Mouse (Mus musculus) cerebellum, adult 9-11 months (tissue): ENCODE measurements around the gene Arhgap32.
"Not testable (repeated sequence)": the region's sequence is repeated elsewhere in the genome, so short reads cannot be mapped to it uniquely, and the experiment has no call there.

Experiments
- DNase-seq: peaks from one replicate; pipeline ENCODE4 v3.0.0; 2022

Arhgap32 gene

DNA sequence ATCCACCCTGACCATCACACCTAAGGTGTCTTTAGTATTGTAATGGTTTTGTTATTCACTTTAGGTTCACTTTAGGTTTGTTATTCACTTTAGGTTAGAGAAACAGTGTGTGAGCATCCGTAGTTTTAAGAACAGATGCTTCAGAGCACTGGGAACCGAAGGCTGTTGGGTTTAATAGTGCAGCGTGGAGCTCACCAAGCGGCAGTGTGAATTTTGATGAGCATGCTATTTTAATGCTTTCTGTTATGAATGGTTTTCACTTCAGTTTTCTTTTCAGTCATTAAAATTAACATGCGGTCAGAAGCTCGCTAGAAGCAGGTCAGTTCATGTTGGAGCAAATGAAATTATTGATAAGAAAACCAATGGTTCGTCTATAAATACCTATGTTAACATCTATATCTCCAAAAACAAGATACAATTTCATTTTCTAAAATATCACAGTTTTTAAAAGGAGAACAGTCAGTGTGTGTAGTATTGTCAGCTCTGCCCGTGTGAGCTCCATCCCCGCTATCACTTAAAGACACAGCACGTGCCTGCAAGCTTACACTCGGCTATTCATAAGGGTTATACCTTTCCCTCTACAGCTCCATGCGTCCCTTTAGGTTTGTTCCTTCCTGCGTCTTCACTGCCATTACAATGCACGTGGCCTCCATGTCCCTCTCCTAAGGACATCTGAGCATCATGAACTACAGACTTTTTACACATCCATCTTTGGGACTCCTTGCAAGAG is 21.9 kb downstream of the Arhgap32 start:
- DNase-seq = no peak

DNA sequence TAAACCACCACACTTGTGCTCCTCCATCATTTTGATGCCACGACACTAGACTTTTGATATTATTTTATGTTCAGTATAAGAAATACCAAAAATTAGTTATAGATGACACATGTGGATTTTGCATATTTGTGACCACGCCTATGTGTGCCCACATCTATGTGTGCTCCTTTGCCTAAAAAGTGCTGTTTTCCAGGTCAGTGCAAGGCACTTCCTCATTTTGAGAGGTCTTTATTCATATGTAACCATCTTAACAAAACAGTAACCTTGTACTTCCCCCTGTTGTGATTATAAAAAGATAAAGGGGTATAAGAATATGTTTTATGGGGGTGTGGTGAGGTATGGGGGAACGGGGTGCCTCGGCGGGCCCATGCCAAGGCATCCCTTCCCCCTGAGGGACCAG is 22.7 kb downstream of the Arhgap32 start:
- no peak for DNase-seq

DNA sequence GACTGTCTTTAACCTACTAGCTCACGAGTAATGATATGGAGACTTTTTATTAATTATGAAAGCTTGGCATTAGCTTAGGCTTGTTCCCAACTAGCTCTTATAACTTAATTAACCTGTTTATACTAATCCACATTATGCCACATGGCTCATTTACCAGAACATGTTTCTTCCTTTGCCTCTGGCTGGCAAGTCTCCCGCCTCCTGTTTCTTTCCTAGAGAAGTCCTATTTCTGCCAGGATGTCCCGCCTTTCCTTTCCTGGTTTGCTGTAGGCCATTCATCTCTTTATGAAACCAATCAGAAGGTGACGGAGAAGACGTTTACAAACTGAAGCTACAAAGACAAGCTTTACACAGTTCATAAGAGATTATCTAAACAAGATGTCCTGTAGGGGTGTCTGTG is 23.7 kb downstream of the Arhgap32 start:
- no peak for DNase-seq

DNA sequence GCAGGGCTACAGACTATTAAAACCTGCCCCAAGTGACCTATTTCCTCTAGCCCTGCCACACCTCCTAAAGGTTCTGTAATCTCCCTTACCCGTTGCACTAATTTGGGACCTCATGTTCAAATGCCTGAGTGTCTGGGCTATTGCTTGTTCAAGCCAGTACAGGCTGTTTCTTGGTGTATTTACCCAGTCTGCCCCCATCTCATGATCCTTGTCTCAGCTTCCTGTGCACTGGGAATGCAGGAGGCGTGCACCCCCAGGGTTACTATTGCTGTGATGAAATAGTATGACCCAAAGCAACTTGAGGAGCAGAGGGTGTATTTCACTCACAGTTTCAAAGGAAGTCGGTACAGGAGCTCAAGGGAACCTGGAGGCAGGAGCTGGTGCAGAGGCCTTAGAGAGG is 26.9 kb downstream of the Arhgap32 start:
- no peak for DNase-seq

DNA sequence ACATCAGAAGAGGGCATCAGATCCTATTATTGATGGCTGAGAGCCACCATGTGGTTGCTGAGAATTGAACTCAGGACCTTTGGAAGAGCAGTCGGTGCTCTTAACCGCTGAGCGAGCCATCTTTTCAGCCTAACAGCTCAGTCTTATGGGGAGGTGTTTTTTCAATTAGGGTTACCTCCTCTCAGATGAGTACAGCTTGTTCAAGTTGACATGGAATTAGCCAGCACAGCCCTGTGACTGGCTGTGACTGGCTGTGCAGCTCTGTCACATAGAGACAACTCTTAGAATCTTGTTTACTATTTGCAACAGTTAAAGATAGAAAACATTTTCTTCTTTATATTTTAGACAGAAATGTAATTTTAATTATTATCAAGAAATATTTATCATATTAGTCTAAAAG is 27.5 kb downstream of the Arhgap32 start:
- no peak for DNase-seq

DNA sequence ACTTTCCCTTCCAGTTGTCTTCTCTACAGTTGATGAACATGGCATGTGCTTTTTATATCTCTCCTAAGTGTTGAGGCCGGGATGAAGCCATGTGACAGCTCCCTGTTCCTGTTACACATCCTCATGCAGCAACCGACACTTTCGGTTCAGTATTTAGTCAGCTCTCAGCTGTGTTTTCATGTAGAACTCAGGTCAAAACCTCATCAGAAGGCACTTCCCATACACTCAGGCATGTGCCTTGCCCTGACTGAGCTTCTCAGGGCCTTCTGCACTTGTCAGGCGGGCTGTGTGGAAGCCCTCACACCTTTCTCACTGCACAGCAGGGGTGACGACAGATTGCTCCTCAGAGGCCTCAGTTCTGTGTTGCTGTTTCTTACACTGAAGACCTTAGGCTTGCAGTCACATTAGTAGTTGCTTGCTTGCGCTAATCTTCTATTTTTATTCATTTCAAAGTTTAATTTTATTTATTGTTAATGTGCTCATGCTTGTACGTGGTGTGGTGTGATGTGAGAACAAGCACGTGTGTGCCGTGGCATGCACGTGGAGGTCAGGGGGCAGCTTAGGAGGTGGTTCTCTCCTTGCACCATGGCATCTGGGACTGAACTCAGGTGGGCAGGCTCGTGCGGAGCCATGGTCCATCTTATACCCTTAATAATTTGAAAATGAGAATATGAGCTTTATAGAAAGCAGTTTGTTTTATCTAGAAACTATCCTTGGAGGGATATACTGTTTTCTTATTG is 30.5 kb downstream of the Arhgap32 start:
- no peak for DNase-seq

DNA sequence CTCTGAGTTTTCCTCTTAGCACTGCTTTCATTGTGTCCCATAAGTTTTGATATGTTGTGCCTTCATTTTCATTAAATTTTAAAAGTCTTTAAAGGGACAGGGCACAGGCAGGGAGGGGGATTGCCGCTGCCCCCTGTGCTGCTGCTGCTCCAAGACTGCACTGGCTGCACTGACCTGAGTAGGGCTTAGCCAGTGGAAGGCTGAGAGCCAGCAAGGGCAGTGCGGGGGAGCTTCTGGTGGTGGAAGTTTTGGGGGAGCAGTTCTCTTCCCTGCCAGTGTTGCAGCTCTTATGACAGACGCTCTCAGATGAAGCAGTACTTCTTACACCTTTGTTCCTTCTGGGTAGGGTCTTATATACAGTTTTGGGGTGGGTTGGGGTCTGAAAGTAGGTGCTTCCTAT is 33.3 kb downstream of the Arhgap32 start:
- no peak for DNase-seq

DNA sequence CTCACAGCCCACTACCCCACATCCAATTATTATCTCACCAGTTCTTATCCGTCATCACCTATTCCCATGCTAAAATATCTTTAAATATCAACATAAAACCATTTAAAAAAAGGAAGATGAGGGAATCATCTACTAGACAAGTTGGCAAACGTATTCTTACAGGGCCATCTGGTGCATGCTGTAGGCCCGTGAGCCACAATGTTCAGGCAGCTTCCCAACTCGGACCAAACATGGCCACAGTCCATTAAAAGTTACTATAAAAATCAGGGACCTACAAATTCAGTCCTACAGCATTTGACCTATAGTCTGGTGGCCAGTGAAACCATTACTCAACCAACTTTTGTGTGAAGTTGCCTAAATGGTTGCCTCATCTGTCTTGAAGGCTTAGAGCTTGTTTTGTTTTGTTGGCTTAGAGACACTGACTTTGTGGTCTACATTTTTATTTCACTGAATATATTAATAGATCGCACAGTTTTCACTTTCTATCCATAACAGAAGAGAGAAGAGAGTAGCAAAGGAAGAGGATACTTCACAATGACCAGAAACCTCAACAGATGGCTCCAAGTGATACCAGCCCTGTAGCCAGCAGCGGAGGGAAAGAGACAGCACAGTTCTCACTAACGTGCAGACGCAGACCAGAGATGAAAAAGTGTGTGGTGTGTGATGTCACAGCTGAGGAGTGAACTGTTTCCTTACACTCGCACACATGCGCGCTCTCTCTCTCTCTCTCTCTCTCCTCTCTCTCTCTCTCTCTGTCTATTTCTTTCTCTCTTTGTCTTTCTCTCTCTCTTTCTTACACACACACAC is 34.1 kb downstream of the Arhgap32 start:
- DNase-seq = no peak

DNA sequence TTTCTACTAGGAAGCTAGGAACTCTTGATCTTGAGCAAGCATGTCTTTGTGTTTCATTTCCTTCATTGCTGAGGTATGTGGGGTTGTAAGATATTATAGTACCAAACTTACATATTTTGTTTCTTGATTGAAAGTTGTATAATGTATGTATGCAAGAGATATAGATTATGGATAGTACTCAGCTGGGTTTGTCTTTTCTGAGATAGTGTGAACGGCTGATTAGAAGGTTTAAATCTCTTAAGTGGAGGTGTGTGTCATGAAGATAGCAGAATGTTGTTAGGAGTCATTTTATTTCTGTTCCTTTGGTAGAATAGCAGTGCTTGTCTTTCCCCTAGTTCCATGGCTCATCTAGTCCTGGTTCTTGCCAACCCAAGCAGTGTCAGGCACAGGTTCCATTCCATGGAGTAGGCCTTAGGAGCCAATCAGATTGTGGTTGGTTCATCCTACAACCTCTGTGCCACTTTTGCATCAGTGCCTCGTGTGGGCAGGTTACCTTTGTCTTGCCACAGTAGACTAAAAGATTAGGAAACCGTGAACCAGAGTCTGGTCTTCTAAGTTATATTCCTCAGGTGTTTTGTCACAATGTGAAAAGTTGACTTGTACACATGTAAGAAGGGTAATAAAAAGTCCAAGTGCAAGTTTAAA is 38.9 kb downstream of the Arhgap32 start:
- DNase-seq = no peak

DNA sequence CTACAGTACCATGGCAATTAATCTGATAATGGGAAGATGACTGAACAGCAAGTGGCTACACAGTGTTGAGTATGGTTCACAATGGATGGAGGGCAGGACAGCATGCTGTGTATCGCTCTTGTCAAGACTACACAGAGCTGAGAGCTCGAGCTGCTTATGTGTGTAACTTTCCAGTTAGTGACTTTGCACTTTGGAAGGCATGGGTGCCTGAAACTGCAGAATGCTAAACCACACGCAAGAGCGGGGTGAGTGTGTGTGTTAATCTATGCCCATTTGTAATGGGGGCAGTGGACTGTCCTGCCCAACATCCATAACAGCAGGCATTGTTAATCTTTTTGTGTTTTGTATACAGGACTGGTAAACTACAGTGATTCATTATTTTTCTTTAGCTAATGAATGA is 40.8 kb downstream of the Arhgap32 start:
- DNase-seq = no peak

DNA sequence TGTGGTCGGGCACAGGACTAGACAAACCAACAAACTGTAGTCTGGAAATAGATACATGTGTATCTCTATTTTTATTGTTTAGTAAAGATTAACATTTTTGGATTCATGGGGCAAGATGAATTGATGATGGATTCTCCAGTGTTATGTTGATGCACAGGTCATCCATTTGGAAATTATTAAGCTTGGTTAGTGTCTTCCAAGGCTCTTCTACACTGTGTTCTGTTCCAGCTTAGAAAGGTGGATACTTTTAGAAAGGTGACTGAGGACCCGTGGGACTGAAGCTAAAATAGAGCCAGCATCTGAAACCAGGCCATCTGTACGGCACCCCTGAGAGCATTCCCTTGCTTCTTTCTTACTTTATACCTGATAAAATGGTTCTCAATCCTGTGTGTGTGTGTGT is 41.3 kb downstream of the Arhgap32 start:
- DNase-seq = no peak

DNA sequence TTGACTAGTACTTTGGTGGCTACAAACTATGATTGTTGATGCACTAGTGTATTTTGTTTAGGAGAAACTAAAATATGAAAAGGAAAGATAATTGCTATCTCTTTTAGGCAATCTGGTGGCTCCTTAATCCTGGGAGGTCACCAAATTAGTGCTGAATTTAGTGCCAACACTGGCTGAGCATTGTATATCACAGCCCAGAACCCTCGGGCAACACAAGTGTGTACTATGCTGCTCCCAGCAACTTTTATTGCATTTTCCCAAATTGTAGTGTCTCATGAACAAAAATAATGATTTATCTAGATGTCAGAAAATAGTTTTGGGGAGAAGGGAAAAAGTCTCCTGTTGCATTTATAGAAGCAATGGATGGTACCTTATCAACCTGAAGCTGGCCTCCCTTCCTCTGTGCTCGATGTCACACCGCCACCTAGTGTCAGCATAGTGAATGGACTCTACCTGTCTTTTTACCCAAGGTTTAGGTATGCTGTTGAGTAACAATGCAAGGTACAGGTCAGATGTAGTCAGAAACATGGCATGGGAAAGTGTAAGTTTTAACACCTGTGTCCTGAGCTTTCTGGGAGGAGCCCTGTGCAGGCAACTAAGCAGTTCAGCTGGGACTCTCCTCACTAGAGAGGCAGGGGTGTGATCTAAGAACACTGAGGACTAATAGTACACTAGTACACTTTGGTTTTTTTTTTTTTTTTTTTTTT is 43.1 kb downstream of the Arhgap32 start:
- DNase-seq = peak; percentile 29

DNA sequence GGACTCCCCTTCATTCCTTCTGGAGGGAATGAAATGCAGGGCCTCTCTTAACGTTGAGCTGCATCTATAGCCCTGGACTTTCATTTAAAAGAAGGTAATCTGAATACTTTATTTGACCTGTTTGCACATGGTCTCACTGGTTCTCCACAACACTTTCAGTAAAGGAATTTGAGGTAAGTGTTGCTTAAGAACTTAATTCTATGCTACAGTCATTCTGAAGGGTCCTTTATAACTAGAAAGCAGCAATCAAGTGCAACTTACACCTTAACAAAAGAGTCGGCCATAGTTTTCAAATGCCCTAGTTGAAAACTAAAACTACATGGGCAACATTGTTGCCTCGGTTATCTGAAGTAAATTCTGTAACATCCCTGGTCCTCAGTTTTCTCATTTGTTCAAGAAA is 43.8 kb downstream of the Arhgap32 start:
- no peak for DNase-seq

DNA sequence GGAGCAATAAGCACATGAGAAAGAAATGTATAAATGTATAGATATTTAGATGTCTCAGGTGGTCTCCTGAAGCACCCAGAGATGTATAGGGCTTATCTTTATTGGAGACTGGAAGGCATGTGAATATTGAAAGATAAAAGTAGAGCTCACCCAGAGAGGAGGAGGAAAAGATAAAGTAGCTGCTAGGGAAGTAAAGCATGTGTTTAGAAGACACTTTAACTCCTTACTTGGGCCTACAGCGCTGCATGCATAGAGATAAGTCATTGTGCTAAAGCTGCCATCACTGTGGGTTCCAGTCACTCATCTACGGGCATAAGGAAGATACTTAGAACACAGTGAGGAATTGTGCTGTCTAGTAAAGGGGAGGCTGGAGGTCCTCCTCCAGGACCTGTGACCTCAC is 46.9 kb downstream of the Arhgap32 start:
- DNase-seq = no peak

DNA sequence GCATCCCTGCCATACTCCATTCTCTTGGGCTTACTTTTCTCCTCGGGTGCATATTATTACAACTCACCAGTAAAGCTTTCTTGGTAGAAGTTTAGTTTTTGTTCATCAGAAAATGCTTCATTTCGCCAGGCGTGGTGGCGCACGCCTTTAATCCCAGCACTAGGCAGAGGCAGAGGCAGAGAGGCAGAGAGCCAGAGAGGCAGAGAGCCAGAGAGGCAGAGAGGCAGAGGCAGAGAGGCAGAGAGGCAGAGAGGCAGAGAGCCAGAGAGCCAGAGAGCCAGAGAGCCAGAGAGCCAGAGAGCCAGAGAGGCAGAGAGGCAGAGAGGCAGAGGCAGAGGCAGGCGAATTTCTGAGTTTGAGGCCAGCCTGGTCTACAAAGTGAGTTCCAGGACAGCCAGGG is 47.9 kb downstream of the Arhgap32 start:
- DNase-seq = not testable (repeated sequence)

DNA sequence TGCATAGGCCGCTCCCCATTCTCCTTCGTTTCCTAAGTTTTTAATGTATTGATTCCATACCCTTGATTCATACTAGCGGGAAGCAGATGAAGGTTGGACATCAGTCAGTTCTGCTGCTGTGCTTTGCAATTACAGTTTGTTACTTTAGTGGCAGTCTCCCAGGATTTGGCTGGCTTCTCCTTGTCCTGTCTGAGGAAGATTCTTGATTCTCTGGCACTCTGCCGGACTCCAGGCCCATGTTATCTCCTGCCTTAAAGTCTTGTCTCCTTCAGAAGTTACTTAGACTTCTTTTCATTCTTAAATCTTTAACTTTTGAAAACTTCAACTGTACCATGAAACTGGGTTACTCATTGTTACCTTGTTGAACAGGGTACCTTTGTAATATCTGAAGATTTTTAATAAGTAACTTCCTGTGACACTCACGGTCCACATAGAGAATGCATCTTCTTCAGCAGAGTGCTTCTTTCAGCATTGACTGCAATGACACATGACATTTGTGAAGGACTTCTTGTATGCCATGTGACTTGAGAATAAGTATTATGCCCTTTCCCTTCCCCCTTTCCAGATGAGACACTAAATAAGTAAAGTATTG is 52.7 kb downstream of the Arhgap32 start:
- DNase-seq = no peak

DNA sequence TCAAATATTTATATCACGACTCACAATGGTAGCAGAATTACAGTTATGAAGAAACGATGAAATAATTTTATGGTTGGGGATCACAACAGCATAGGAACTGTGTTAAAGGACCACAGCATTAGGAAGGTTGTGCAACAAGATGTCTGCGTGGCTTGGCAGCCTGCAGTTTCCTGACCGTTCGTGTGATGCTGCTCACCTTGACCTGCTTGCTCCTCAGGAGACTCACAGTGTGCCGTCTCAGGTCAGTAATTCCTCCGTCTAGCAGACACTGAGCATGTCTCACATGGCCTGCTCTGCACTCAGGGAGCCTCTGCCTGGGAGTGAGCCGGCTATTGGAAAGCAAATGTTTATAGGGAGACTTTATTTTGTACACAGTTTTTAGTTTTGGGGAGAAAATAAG is 54.8 kb downstream of the Arhgap32 start:
- DNase-seq = no peak

DNA sequence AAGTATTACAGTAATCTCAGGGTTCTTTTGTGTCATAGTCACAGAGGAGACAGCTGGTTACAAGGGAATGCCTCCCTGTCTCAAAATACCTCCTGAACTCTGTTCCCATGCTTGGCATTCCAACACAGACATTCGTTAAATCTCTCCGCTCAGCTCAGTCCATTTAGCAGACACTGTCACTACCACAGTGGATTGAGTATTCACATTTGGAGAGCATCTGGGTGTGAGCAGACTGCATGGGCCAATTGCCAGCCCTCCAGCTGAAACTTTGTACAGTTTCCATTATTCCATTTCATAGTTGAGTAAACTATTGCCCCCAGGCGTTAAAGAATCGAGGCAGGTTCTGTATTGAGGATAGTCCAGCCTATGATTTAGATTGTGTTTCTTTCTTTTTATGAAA is 60.7 kb downstream of the Arhgap32 start:
- DNase-seq = no peak

DNA sequence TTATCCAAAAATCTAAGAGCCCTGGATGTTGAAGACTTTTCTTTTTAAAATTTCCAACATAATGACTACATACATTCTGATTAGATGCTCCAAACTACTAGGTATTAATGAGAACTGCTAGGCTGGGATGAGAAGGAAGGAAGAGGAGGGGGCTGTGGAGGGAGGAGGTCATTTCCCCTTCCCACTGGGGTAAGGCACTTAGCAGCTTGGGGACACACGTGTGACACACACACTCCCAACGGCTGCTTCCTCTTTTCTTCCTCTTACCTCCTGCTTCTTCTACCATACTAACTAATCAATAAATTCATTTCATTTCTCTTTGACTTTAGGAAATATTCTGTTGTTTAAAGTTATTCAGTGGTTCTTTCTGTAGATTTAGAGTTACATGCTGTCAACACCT is 65.2 kb downstream of the Arhgap32 start:
- no peak for DNase-seq

DNA sequence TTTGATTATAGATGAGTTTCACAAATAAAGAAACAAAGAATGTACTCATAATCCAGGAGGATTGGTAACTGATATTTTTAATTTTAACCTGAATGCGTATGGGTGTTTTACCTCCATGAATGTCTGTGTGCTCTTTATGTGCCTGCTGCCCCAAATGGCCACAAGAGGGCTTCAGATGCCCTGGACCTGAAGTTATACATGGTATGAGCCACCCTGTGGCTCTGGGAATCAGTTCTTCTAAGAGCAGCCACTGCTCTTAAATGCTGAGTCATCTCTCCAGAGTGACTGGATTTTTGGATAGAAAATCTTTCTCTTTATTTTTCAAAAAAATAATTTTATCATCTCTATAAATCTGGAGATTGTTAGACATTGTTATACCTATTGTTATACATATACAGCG is 70.6 kb downstream of the Arhgap32 start:
- no peak for DNase-seq

DNA sequence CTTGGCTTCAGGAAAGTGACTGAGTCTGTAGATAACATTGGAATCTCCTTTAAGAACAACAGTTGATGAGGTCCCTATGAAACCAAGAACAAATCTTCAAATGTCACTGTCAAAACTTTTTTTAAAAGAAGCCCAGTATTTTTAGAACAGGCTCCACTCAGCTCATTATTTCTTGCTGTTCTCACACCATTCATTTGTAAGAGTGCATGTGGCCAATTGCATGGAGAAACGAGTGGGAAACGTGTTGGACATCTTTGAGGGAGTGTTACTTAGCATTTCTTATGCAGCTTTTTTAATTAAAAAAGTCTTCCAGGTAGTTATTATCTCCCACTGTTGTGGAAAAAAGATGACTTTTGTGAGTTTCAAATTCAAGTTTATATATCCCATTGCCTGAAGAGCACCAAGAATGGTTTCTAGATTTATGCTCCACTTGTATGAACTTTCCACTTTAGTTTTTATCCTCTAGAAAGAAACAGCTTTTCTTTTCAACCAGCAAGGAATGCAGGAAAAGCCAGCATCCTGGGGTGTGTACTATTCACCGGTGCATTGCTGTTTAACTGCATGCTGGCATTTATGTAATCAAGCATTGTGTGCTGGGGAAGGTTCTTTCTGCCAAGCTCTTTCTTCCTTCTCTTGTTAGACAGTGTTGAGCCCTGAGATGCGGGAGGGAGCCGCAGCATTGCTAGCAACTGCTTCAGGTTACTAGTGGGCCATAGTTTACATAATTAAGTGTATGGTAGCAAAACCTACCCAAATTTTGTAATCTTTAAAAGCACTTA is 76.5 kb downstream of the Arhgap32 start:
- DNase-seq = no peak
